Mouse (Mus musculus) C2C12 (cell line): ENCODE results near the gene Fis1.

ENCODE experiments used
- CTCF ChIP-seq: IDR thresholded peaks from one replicate; pipeline ENCODE4 v1.5.1; 2011; ENCODE audit not compliant: control insufficient read depth, insufficient read depth, insufficient read length
- MAX ChIP-seq: IDR thresholded peaks from one replicate; pipeline ENCODE4 v1.6.1; 2011; ENCODE audit warnings: mild to moderate bottlenecking, control low read depth
- MYOG ChIP-seq: IDR thresholded peaks from one replicate; pipeline ENCODE4 v1.6.1; 2011; ENCODE audit not compliant: control insufficient read depth, insufficient read length; ENCODE audit errors: extremely low read depth
- USF1 ChIP-seq: IDR thresholded peaks from one replicate; pipeline ENCODE4 v1.6.1; 2011; ENCODE audit warnings: low read depth, mild to moderate bottlenecking, control low read depth, moderate library complexity

GRCm38 (mm10) chr5:136989801-136990200, 36.7 kb downstream of the Fis1 start:
- TF ChIP-seq MAX (no peak), USF1 (no peak), CTCF (no peak), MYOG (no peak)
